Mouse (Mus musculus): ENCODE measurements around the gene Gm45194.

Gene Gm45194

GRCm38 (mm10) chrX:111891089-111891488, at the start of gene Gm45194:
TSS of gene Gm45194 (plus strand) at chrX:111891389.
- DNase-seq: no peak

DNA sequence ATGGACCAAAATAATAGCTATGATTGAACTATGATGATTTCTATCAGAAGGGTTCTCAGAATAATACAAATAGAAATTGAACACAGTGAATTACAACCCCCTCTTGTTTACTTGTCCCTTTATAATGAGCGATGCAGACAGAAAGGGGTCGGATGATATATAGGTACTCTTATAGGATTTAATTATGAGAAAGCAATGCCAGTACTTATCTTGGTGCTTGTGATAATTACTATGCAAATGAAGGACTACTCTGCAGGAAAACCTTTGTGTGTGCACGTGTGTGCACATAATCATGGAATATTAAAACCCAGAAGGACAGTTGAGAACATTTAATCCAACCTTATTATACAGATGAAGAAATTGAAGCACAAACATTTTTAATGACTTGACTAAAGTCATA, 35.3 kb upstream of the Gm45194 start:
- no peak for DNase-seq

DNA sequence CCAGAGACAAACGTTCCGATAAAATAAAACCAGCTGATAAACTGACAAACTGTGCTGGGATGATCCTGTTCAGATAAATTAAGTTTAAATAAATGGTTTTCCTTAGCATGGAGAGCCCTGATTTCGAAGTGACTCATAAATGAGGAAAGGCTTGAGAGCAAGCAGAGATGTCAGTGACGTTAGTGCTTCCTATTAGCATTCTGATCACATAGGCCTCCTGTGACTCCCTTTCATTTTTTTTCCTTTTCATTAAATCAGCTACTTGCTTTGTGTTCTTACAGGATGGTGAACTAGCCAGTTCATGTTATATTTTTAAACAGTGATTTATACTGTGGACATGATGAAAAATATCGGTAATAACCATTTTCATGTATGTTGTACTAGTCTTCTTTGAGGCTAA, 9.9 kb upstream of the Gm45194 start:
- no peak for DNase-seq

DNA sequence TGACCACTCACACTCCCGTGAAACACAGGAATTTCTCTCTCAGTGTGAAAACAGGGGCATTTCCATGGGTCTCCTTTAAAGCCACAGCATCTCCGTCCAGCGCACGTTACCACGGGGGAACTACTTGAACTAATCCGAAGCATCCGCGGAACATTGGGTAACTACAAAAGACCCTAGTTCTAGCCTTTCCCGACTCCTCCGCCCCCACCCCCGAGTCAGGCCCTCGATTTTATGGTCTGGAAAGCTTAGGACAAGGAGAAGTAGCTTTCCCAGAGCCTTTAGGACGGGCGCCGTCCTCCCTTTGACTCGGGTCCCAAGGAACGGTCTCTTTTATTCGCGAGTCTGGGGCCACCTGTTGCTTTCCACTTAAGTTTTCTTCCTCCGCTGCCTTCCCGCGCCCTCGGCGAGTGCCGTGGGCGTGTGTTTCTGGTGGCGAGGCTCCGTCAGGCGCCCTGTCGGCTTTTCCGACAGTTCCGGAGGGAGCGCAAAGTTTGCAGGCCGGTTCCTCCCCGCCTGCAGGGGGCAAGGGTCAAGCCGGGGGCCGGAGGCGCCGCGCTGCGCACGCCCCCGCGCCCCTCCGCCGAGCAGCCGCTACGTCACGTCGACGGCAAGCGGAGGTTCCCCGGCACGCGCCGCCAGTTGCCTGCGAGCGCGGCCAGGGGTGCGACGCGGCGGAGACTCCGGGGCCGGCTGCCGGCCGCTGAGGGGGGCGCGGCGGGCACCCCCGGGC, 3.3 kb downstream of the Gm45194 start:
- DNase-seq: peak in 1 of 2 experiments; percentile 20

- peak; percentile 5 to 15 for DNase-seq
Measured at GRCm38 (mm10) chrX:111895084-111895779, 4.0 kb downstream of the Gm45194 start.

DNA sequence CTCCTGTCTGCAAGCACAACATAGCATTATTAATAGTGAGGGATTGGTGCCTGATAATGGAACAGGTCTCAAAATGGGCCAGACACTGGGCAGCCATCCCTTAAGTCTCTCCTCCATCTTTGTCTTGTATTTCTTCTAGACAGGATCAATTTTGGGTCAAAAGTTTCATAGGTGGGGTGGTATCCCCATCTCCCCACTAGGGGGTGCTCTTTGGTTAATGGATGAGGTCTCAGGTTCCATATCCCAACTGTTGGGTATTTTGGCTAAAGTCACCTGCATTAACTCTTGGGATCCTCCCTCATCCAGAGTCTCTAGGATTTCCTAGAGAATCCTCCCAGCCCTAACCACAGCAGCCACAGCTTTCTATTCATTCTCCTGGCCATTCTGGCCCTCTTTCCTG, 26.2 kb downstream of the Gm45194 start:
- DNase-seq: no peak

GRCm38 (mm10) chrX:111960909-111961308, 69.7 kb downstream of the Gm45194 start:
- no peak for DNase-seq

GRCm38 (mm10) chrX:111999661-112000060, 108.5 kb downstream of the Gm45194 start:
- no peak for DNase-seq

- no peak for DNase-seq
Measured at GRCm38 (mm10) chrX:112010707-112011106, 119.5 kb downstream of the Gm45194 start, which contains the start of gene Tex16. TSS of gene Tex16 (plus strand) at chrX:112011007.

- no peak for DNase-seq
Measured at GRCm38 (mm10) chrX:112238749-112239148, 347.6 kb downstream of the Gm45194 start, which contains the start of gene 4933403O08Rik. TSS of gene 4933403O08Rik (plus strand) at chrX:112239049.

DNA sequence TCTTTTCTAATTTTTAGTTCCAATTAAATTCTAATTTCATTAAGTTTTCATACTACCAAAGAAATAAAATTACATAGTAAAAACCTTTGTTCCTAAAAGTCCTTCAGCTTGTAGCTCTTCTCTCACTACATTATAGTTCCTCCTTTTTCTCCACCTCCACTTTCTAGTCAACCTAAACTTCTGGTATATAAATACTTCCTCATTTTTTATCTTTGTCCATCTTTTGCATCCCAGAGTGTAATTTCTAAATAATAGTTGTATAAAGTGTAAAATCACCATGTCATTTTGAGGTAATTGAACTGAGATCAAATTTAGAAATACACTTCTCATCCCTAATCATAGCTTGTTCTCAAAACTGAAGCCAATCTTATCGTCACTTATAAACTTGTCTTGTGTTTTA, 351.7 kb downstream of the Gm45194 start:
- no peak for DNase-seq

DNA sequence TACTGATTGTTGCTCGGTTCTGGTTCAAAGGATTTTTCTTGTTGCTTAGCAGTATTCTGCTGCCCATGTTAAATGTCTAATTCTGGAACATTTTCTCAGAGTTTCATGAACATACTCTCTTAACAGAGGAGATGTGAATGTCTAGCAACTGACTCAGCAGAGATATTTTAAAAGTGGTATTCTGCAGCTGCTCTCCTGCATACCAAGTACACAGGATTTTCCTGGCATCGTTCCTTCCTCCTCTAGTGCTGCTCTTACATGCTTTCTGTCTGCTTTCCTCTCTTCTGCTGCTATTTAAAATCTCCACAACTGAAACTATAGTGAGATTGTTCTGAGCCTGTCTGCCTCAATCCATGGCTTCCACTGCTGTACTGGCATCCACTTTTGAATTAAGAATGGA, 364.3 kb downstream of the Gm45194 start:
- DNase-seq: no peak

GRCm38 (mm10) chrX:112273550-112273949, 382.4 kb downstream of the Gm45194 start:
- no peak for DNase-seq

All from cerebellum, postnatal 10 days (tissue).